Mouse (Mus musculus) lung, postnatal 0 days (tissue): ENCODE results near the gene Laptm5. TPM values are rescaled to one million over a fixed set of nuclear protein-coding genes. Genes with fewer than 3 reads are reported as not detected.

Experiments used
- ATAC-seq: fragments of 200-750 bp; cut with Nextera tagmentation; 2 replicates; pipeline ENCODE4 v1.8.0; 2017; ENCODE audit warnings: moderate library complexity
- DNase-seq: peaks from one replicate; pipeline ENCODE4 v3.0.0-alpha.2; 2016; ENCODE audit warnings: low spot score
- H3K27ac ChIP-seq: fragments of 300-500 bp; sonication (generic); 2 replicates; pipeline ENCODE4 v1.5.1; 2014; ENCODE audit warnings: antibody characterized with exemption, mild to moderate bottlenecking, low read length, mixed read lengths
- H3K27me3 ChIP-seq: fragments of 300-500 bp; sonication (generic); replicated peaks from 2 replicates; pipeline ENCODE4 v1.6.1; 2014; ENCODE audit warnings: low read length, mixed read lengths; ENCODE audit not compliant: insufficient read depth
- H3K36me3 ChIP-seq: fragments of 300-500 bp; sonication (generic); 2 replicates; pipeline ENCODE4 v1.6.1; 2014; ENCODE audit warnings: low read length, mixed read lengths; ENCODE audit not compliant: insufficient read depth
- H3K4me1 ChIP-seq: fragments of 300-500 bp; sonication (generic); 2 replicates; pipeline ENCODE4 v1.6.1; 2014; ENCODE audit warnings: antibody characterized with exemption, low read depth, low read length, mixed read lengths; ENCODE audit not compliant: insufficient read depth
- H3K4me2 ChIP-seq: fragments of 300-500 bp; sonication (generic); replicated peaks from 2 replicates; pipeline ENCODE4 v1.6.1; 2014; ENCODE audit warnings: low read depth, mild to moderate bottlenecking, low read length, moderate library complexity, mixed read lengths
- H3K4me3 ChIP-seq: fragments of 300-500 bp; sonication (generic); 2 replicates; pipeline ENCODE4 v1.5.1; 2014; ENCODE audit warnings: low read depth, low read length
- H3K9ac ChIP-seq: fragments of 300-500 bp; sonication (generic); replicated peaks from 2 replicates; pipeline ENCODE4 v1.6.1; 2014; ENCODE audit warnings: low read depth, mild to moderate bottlenecking
- H3K9me3 ChIP-seq: fragments of 300-500 bp; sonication (generic); 2 replicates; pipeline ENCODE4 v1.6.1; 2016; ENCODE audit warnings: low read length, mixed read lengths
- CTCF ChIP-seq: IDR thresholded peaks from 2 replicates; pipeline ENCODE4 v1.5.1; 2016; ENCODE audit warnings: antibody characterized with exemption, mild to moderate bottlenecking
- EP300 ChIP-seq: IDR thresholded peaks from 2 replicates; pipeline ENCODE4 v1.6.1; 2016; ENCODE audit warnings: antibody characterized with exemption, mild to moderate bottlenecking, control low read depth
- WGBS: fragments of 180-500 bp; shearing (Covaris S2); extraction: QIAGEN DNeasy Blood & Tissue Kit; methylation state at CpG from one replicate; pipeline ENCODE4 v1.1.7; 2014; 5-methylcytosine and 5-hydroxymethylcytosine counted together
- polyA plus RNA-seq: library from polyadenylated mRNA; unstranded; fragments of >200 nt; fragmentation: Nextera tagmentation; extraction: Ambion mirVana; gene quantifications from 2 replicates; pipeline ENCODE4 v1.2.1, GENCODE M21; 2015

Gene Laptm5
- polyA plus RNA-seq, 1 experiment from 2014 or later = 98.8 TPM

- H3K4me2 ChIP-seq = no peak overlapping the region
- no peak overlapping the region for H3K4me3 ChIP-seq
- H3K27ac ChIP-seq = no peak overlapping the region
- H3K9ac ChIP-seq = no peak overlapping the region
- 25% methylated on average over 17 of the region's 17 CpGs for WGBS
- H3K4me1 ChIP-seq = no peaks in the 10 kb centered on the region
- peak; percentile 58 for TF ChIP-seq CTCF
- no peak for TF ChIP-seq EP300
- peaks cover 5% of the 10 kb centered on the region; the same call in 1 of the 2 replicates for H3K27me3 ChIP-seq
- H3K9me3 ChIP-seq = no peaks in the 10 kb centered on the region
- ATAC-seq (no peak), DNase-seq (peak; percentile 36)
- H3K36me3 ChIP-seq = no peaks in the 10 kb centered on the region
Observed at GRCm38 (mm10) chr4:130952531-130952930, 39.6 kb downstream of the Laptm5 start.

GRCm38 (mm10) chr4:130957156-130957555, 44.2 kb downstream of the Laptm5 start:
- ATAC-seq = no peak
- H3K4me1 ChIP-seq = no peaks in the 10 kb centered on the region
- no peak overlapping the region for H3K27ac ChIP-seq
- no peak for DNase-seq
- no peaks in the 10 kb centered on the region for H3K36me3 ChIP-seq
- H3K9ac ChIP-seq = no peak overlapping the region
- peaks cover 5% of the 10 kb centered on the region; the same call in 1 of the 2 replicates for H3K27me3 ChIP-seq
- TF ChIP-seq CTCF (no peak), EP300 (no peak)
- H3K4me2 ChIP-seq = no peak overlapping the region
- no peak overlapping the region for H3K4me3 ChIP-seq
- 81% methylated on average over 10 of the region's 10 CpGs for WGBS
- no peaks in the 10 kb centered on the region for H3K9me3 ChIP-seq

GRCm38 (mm10) chr4:130958812-130959211, 45.9 kb downstream of the Laptm5 start:
- ATAC-seq (no peak), DNase-seq (no peak)
- Histone ChIP-seq H3K9me3 (no peaks in the 10 kb centered on the region), H3K9ac (no peak overlapping the region), H3K4me3 (no peak overlapping the region), H3K4me1 (no peaks in the 10 kb centered on the region), H3K27me3 (no peaks in the 10 kb centered on the region), H3K4me2 (no peak overlapping the region), H3K36me3 (no peaks in the 10 kb centered on the region), H3K27ac (no peak overlapping the region)
- TF ChIP-seq EP300 (no peak), CTCF (no peak)
- 57% methylated on average over 5 of the region's 5 CpGs for WGBS

GRCm38 (mm10) chr4:130959678-130960077, 46.8 kb downstream of the Laptm5 start:
- Histone ChIP-seq H3K27me3 (no peaks in the 10 kb centered on the region), H3K4me2 (no peak overlapping the region), H3K4me3 (no peak overlapping the region), H3K4me1 (no peaks in the 10 kb centered on the region), H3K9ac (no peak overlapping the region), H3K9me3 (no peaks in the 10 kb centered on the region), H3K36me3 (no peaks in the 10 kb centered on the region), H3K27ac (no peak overlapping the region)
- TF ChIP-seq CTCF (no peak), EP300 (no peak)
- ATAC-seq (no peak), DNase-seq (no peak)
- 57% methylated on average over 6 of the region's 6 CpGs for WGBS

GRCm38 (mm10) chr4:130960118-130960734, 47.3 kb downstream of the Laptm5 start:
- TF ChIP-seq CTCF (peak; percentile 97), EP300 (no peak)
- Histone ChIP-seq H3K9me3 (no peaks in the 10 kb centered on the region), H3K27ac (no peak overlapping the region), H3K4me2 (no peak overlapping the region), H3K36me3 (no peaks in the 10 kb centered on the region), H3K4me1 (no peaks in the 10 kb centered on the region), H3K27me3 (no peaks in the 10 kb centered on the region), H3K4me3 (no peak overlapping the region), H3K9ac (no peak overlapping the region)
- ATAC-seq (peak; percentile 35; the same call in 1 of the 2 replicates), DNase-seq (peak; percentile 71)
- WGBS = 22% methylated on average over 9 of the region's 9 CpGs

GRCm38 (mm10) chr4:130971278-130971677, 58.4 kb downstream of the Laptm5 start:
- no peak for DNase-seq
- H3K4me2 ChIP-seq = no peak overlapping the region
- no peak for ATAC-seq
- no peaks in the 10 kb centered on the region for H3K9me3 ChIP-seq
- TF ChIP-seq CTCF (no peak), EP300 (no peak)
- H3K36me3 ChIP-seq = no peaks in the 10 kb centered on the region
- H3K4me3 ChIP-seq = no peak overlapping the region
- H3K9ac ChIP-seq = no peak overlapping the region
- WGBS = 90% methylated on average over 1 of the region's 1 CpGs
- H3K27me3 ChIP-seq = no peaks in the 10 kb centered on the region
- H3K4me1 ChIP-seq = no peaks in the 10 kb centered on the region
- H3K27ac ChIP-seq = no peak overlapping the region
